Mouse (Mus musculus) hindbrain, embryonic 10.5 days (tissue): ENCODE data around the gene Pip5k1b. TPM values are rescaled to one million over a fixed set of nuclear protein-coding genes. Genes with fewer than 3 reads are reported as not detected.
"Not testable (repeated sequence)": the region's sequence is repeated elsewhere in the genome, so short reads cannot be mapped to it uniquely, and the experiment has no call there.

ENCODE experiments used
- DNase-seq: peaks from one replicate; pipeline ENCODE4 v3.0.0-alpha.2; 2017; ENCODE audit warnings: low spot score
- H3K27ac ChIP-seq: fragments of 300-500 bp; sonication (generic); 2 replicates; pipeline ENCODE4 v1.5.1; 2016; ENCODE audit warnings: mild to moderate bottlenecking, moderate library complexity
- H3K27me3 ChIP-seq: fragments of 300-500 bp; sonication (generic); 2 replicates; pipeline ENCODE4 v1.6.1; 2016; ENCODE audit warnings: mild to moderate bottlenecking; ENCODE audit not compliant: poor library complexity, insufficient read depth, severe bottlenecking
- H3K36me3 ChIP-seq: fragments of 300-500 bp; sonication (generic); 2 replicates; pipeline ENCODE4 v1.6.1; 2016; ENCODE audit warnings: mild to moderate bottlenecking, moderate library complexity
- H3K4me1 ChIP-seq: fragments of 300-500 bp; sonication (generic); replicated peaks from 2 replicates; pipeline ENCODE4 v1.6.1; 2016; ENCODE audit warnings: mild to moderate bottlenecking
- H3K4me3 ChIP-seq: fragments of 300-500 bp; sonication (generic); 2 replicates; pipeline ENCODE4 v1.5.1; 2016; ENCODE audit warnings: mild to moderate bottlenecking, moderate library complexity
- H3K9me3 ChIP-seq: fragments of 300-500 bp; sonication (generic); 2 replicates; pipeline ENCODE4 v1.6.1; 2016; ENCODE audit warnings: mild to moderate bottlenecking, moderate library complexity
- WGBS: fragments of 180-500 bp; shearing (Covaris S2); methylation state at CpG from one replicate; pipeline ENCODE4 v1.1.7; 2016; 5-methylcytosine and 5-hydroxymethylcytosine counted together
- polyA plus RNA-seq: library from polyadenylated mRNA; unstranded; fragments of >200 nt; fragmentation: Nextera tagmentation; extraction: Ambion mirVana; gene quantifications from 2 replicates; pipeline ENCODE4 v1.2.1, GENCODE M21; 2016

The Pip5k1b gene
- polyA plus RNA-seq, 1 experiment from 2014 or later = 0.82 TPM

- no peaks in the 10 kb centered on the region for H3K36me3 ChIP-seq
- peaks cover 38% of the 10 kb centered on the region for H3K27me3 ChIP-seq
- no peak for DNase-seq
- H3K27ac ChIP-seq = no peak overlapping the region
- H3K4me1 ChIP-seq = peaks cover 43% of the 10 kb centered on the region
- peak overlapping the region; percentile 87 for H3K4me3 ChIP-seq
- no peaks in the 10 kb centered on the region for H3K9me3 ChIP-seq
- 32% methylated on average over 4 of the region's 4 CpGs for WGBS
Measured at GRCm38 (mm10) chr19:24554425-24554824, 1.2 kb downstream of the Pip5k1b start.

- Histone ChIP-seq H3K27ac (no peak overlapping the region), H3K36me3 (no peaks in the 10 kb centered on the region), H3K4me1 (peaks cover 43% of the 10 kb centered on the region), H3K27me3 (peaks cover 34% of the 10 kb centered on the region), H3K9me3 (no peaks in the 10 kb centered on the region), H3K4me3 (peak overlapping the region; percentile 87)
- 65% methylated on average over 12 of the region's 12 CpGs for WGBS
- DNase-seq = no peak
Measured at GRCm38 (mm10) chr19:24553291-24554075, 2.2 kb downstream of the Pip5k1b start.

GRCm38 (mm10) chr19:24552641-24553040 lies 3.0 kb downstream of the Pip5k1b start:
- not testable (repeated sequence) for DNase-seq, H3K9me3 ChIP-seq, H3K4me3 ChIP-seq, H3K36me3 ChIP-seq, H3K27ac ChIP-seq
- WGBS = 89% methylated on average over 6 of the region's 6 CpGs
- Histone ChIP-seq H3K4me1 (peaks cover 41% of the 10 kb centered on the region), H3K27me3 (peaks cover 30% of the 10 kb centered on the region)

GRCm38 (mm10) chr19:24551196-24551954 lies 4.3 kb downstream of the Pip5k1b start:
- WGBS = 63% methylated on average over 3 of the region's 3 CpGs
- H3K4me3 ChIP-seq = no peak overlapping the region
- H3K4me1 ChIP-seq = peaks cover 28% of the 10 kb centered on the region
- no peak overlapping the region for H3K27ac ChIP-seq
- peaks cover 9% of the 10 kb centered on the region for H3K9me3 ChIP-seq
- peaks cover 20% of the 10 kb centered on the region for H3K27me3 ChIP-seq
- no peak for DNase-seq
- peaks cover 5% of the 10 kb centered on the region; the same call in 1 of the 2 replicates for H3K36me3 ChIP-seq

- H3K9me3 ChIP-seq = peaks cover 9% of the 10 kb centered on the region
- H3K4me1 ChIP-seq = peaks cover 25% of the 10 kb centered on the region
- H3K36me3 ChIP-seq = peaks cover 5% of the 10 kb centered on the region; the same call in 1 of the 2 replicates
- peaks cover 18% of the 10 kb centered on the region; the same call in 1 of the 2 replicates for H3K27me3 ChIP-seq
- H3K4me3 ChIP-seq = no peak overlapping the region
- DNase-seq = no peak
- H3K27ac ChIP-seq = no peak overlapping the region
- WGBS = 77% methylated on average over 7 of the region's 7 CpGs
Measured at GRCm38 (mm10) chr19:24550778-24551177, 4.9 kb downstream of the Pip5k1b start.

- Histone ChIP-seq H3K27me3 (peaks cover 18% of the 10 kb centered on the region; the same call in 1 of the 2 replicates), H3K4me3 (no peak overlapping the region), H3K9me3 (peaks cover 9% of the 10 kb centered on the region), H3K36me3 (peaks cover 5% of the 10 kb centered on the region; the same call in 1 of the 2 replicates), H3K27ac (no peak overlapping the region), H3K4me1 (peaks cover 19% of the 10 kb centered on the region)
- WGBS = 91% methylated on average over 2 of the region's 2 CpGs
- DNase-seq = no peak
Measured at GRCm38 (mm10) chr19:24550016-24550415, 5.7 kb downstream of the Pip5k1b start.

- H3K27me3 ChIP-seq = 0 out of 2 replicates have a peak, but pooled peaks cover 3% of the 10 kb centered on the region
- peaks cover 6% of the 10 kb centered on the region for H3K4me1 ChIP-seq
- 94% methylated on average over 9 of the region's 9 CpGs for WGBS
- H3K36me3 ChIP-seq = peaks cover 5% of the 10 kb centered on the region; the same call in 1 of the 2 replicates
- no peak overlapping the region for H3K27ac ChIP-seq
- peaks cover 9% of the 10 kb centered on the region for H3K9me3 ChIP-seq
- DNase-seq = no peak
- no peak overlapping the region for H3K4me3 ChIP-seq
Measured at GRCm38 (mm10) chr19:24548337-24548736, 7.3 kb downstream of the Pip5k1b start.

- Histone ChIP-seq H3K27ac (no peak overlapping the region), H3K4me1 (0 out of 2 replicates have a peak, but pooled peaks cover 4% of the 10 kb centered on the region), H3K36me3 (peaks cover 5% of the 10 kb centered on the region; the same call in 1 of the 2 replicates), H3K9me3 (peaks cover 9% of the 10 kb centered on the region), H3K4me3 (no peak overlapping the region), H3K27me3 (no peaks in the 10 kb centered on the region)
- no peak for DNase-seq
- WGBS = 91% methylated on average over 10 of the region's 10 CpGs
Measured at GRCm38 (mm10) chr19:24546153-24546552, 9.5 kb downstream of the Pip5k1b start.

GRCm38 (mm10) chr19:24543386-24544350 lies 12.0 kb downstream of the Pip5k1b start:
- Histone ChIP-seq H3K27ac (no peak overlapping the region), H3K36me3 (peaks cover 5% of the 10 kb centered on the region; the same call in 1 of the 2 replicates), H3K4me1 (0 out of 2 replicates have a peak, but pooled peaks cover 4% of the 10 kb centered on the region), H3K27me3 (no peaks in the 10 kb centered on the region), H3K4me3 (no peak overlapping the region), H3K9me3 (peaks cover 9% of the 10 kb centered on the region)
- WGBS = 80% methylated on average over 14 of the region's 14 CpGs
- DNase-seq = no peak

GRCm38 (mm10) chr19:24542293-24542675 lies 13.4 kb downstream of the Pip5k1b start:
- 91% methylated on average over 7 of the region's 7 CpGs for WGBS
- H3K27me3 ChIP-seq = no peaks in the 10 kb centered on the region
- no peak overlapping the region for H3K27ac ChIP-seq
- H3K4me3 ChIP-seq = no peak overlapping the region
- H3K9me3 ChIP-seq = no peaks in the 10 kb centered on the region
- no peaks in the 10 kb centered on the region for H3K36me3 ChIP-seq
- H3K4me1 ChIP-seq = 0 out of 2 replicates have a peak, but pooled peaks cover 4% of the 10 kb centered on the region
- DNase-seq = no peak

GRCm38 (mm10) chr19:24541669-24542292 lies 13.9 kb downstream of the Pip5k1b start:
- no peak for DNase-seq
- H3K4me3 ChIP-seq = no peak overlapping the region
- 95% methylated on average over 17 of the region's 17 CpGs for WGBS

More at GRCm38 (mm10) chr19:24541669-24542292, 13.9 kb downstream of the Pip5k1b start:
- Histone ChIP-seq H3K27ac (no peak overlapping the region), H3K4me1 (0 out of 2 replicates have a peak, but pooled peaks cover 4% of the 10 kb centered on the region), H3K36me3 (no peaks in the 10 kb centered on the region), H3K9me3 (no peaks in the 10 kb centered on the region), H3K27me3 (no peaks in the 10 kb centered on the region)
